Mouse (Mus musculus) left cerebral cortex, postnatal 25 days (tissue): ENCODE measurements around the gene Glcci1. TPM values are rescaled to one million over a fixed set of nuclear protein-coding genes. Genes with fewer than 3 reads are reported as not detected.

Experiments used
- DNase-seq, 2 experiments: peaks; one replicate each; pipeline ENCODE4 v3.0.0; 2022; ENCODE audit warnings: low spot score in 2 of 2, mixed read lengths in 1 of 2
- intact Hi-C: fragments of 180-260 bp; cut with DNase I; formaldehyde crosslinking; loops from one replicate; pipeline ENCODE4 v1.15.1; 2025
- total RNA-seq, 2 experiments: library from RNA; stranded (reverse); gene quantifications; 2 replicates each; pipeline ENCODE4 v1.2.3; 2021

The Glcci1 gene
- total RNA-seq, 2 experiments from 2014 or later: 122 to 123 TPM

GRCm38 (mm10) chr6:8632701-8633100 is 123.3 kb downstream of the Glcci1 start:
- intact Hi-C loops: no loop called here
- DNase-seq: no peak

- intact Hi-C loops: no loop called here
- DNase-seq: peak; percentile 43 to 87
These were observed 128.7 kb downstream of the Glcci1 start for GRCm38 (mm10) chr6:8638122-8638521.

- peak in 1 of 2 experiments; percentile 82 for DNase-seq
- intact Hi-C loops: no loop called here
These were observed 129.5 kb downstream of the Glcci1 start for GRCm38 (mm10) chr6:8638899-8639298.

GRCm38 (mm10) chr6:8639526-8639925 is 130.1 kb downstream of the Glcci1 start:
- intact Hi-C loops: no loop called here
- DNase-seq: no peak

DNA sequence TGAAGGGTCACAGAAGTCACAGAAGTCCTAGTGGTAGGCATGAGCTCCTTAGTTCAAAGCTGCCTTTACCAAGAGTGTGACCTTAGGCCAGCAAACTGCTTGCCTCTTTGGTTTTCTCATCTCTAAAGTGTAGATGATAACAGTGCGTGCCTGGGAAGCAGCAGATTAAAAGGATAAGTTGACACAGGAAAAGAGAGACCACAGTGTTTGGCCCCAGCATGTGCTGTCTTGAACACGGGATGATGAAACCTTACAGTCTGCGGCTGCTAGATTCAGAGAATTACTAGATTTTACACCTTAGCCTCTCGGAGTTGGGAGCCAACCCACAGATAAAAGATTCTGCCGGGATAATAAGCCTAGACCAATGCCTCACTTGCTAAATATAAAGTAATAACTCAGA is 131.5 kb downstream of the Glcci1 start:
- no peak for DNase-seq

GRCm38 (mm10) chr6:8644703-8645102 is 135.3 kb downstream of the Glcci1 start:
- DNase-seq: peak; percentile 43 to 89
- intact Hi-C loops: loop anchor here (5.0 to 10.0 kb wide), 3 partner anchors 78 to 370 kb away; no protein-coding TSS in a partner anchor

More for the DNA sequence above, 131.5 kb downstream of the Glcci1 start:
- intact Hi-C loops: loop anchor here (5.0 to 10.0 kb wide), 2 partner anchors 129 to 366 kb away; no protein-coding TSS in a partner anchor

GRCm38 (mm10) chr6:8645708-8646107 is 136.3 kb downstream of the Glcci1 start:
- intact Hi-C loops: loop anchor here (5.0 to 10.0 kb wide), 2 partner anchors 77 to 371 kb away; no protein-coding TSS in a partner anchor
- peak in 1 of 2 experiments; percentile 65 for DNase-seq
